Mouse (Mus musculus): ENCODE results near the gene Btbd1.
A peak's percentile ranks its signal among the peaks of the same experiment; 100 is the strongest.

Gene Btbd1

DNA sequence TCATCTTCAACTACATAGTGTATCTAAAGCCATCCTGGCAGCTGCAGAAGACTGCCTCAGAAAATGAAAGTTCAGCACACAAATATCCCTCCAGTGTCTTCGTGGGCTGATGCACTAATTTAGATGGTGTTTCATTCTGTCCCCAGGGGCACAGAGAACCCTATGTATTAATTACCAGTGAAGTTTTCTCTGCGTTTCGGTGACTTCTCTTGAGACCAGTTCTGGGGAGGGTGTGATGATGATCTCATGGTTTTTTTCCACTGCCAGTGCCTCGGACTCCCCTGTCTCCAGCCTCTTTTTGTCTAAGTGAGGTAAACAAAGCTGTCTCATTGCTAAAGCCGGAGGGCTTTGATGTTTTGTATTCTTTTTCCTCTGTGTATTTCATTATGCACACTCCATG, 53.9 kb downstream of the Btbd1 start:
- no peak for DNase-seq

DNA sequence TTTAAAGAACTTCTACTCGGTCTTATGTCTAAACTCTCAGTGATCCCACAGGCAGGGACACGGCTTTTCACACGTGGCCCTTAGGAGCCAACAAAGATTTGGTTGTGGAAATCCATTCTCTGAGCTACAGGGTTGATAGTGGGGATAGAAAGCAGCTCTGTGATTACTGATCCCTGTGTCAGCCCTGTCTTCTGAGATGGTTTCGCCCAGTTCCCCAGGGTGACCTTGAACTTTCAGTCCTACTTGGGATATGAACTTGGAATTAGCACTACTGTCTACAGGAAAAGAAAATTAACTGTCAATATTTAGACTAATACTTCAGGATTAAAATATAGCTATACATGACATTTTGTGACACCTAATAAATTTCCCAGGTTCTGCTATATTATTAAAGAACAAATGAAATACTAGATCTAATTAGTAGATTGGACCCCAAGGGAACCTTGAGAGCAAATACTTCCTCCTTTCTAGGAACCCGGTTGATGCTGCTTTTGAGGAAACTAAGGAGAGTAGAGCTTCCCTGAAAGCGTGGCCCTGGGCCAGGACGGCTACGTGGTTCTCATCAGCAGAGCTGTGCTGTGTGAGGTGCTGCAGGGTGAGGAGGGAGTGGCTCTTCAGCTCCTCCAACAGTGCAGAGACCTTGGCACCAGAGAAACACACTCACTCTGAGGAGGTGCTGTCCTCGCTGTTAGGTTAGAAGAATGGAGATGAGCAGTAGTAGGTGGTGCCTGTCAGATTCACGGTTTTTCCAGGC, 56.3 kb downstream of the Btbd1 start:
- DNase-seq = no peak

DNA sequence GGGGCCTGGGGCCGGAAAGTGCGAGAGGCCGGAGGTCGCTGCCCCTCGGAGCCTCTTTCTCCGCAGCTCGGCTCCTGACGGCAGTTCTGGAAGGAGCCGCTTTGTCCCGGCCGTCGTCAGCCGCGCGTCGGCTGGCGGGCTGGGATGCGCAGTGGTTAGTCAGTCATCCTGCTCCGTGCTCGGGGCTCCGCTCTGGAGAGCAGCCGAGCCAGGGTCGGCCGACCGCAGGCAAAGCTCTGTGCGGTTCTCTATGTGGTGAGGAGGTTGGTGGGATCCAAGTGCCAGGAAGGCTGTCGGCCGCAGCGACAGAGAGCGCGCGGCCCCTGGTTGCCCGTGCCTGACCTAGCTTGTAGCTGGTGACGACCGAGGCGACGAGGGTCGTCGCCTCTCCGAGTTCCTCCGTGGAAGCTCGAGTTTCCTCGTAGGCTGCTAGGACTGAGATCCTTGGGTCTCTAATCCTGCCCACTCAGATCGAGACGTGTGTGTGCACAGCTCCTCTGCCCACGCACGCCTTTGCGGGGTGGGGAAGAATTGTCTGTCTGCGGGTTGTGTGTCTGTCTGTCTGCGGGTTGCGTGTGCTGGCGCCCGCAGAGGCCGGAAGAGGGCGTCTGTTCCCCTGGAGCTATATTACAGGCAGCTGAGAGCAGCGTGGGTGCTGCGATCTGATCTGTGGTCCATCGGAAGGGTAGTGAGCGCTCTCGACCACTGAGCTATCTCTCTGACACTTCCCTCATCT, 66.0 kb downstream of the Btbd1 start:
- DNase-seq = peak; percentile 69 to 70

DNA sequence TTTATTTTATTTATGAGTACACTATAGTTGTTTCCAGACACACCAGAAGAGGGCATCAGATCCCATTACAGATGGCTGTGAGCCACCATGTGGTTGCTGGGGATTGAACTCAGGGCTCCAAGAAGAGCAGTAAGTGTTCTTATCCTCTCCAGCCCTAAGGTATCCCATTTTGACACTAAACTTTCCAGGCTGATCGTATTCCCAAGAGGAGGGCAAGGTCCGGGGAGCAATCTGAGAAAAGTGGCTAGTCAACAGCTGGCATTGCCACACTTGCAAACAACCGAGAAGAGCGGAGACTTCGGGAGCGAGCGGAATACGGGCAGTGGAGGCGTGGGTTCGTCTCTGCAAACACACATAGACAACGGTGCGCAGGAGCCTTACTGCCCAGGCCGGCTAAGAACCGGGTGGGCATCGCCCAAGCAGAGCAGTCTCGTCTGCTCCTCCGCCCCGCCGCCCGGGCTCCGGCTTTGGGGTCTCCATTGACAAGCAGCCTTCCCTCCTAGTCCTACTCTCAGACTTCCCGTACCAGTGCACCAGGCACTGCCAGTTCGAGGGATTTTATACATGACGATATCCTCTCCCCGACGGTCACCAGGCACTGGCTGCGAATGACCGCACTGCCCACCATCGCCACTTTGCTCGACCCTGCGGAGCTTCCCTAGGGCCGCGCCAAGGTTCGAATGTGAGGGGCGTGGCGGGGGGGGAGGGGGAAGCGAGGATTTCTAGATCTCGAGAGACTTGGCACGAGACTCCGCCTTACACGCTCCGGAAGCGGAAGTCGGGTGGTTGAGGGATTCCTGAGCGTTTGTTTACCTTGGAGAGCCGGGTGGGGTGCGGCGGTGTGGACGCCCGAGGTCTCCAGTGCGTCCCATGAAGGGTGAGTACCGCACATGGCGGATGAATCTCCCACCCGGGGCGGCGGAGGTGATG, 66.8 kb downstream of the Btbd1 start, which contains the start of gene Ramac:
Gene Ramac (plus strand): TSS at position 746 of the 930 bp plus-strand sequence.
- peak; percentile 89 to 90 for DNase-seq

DNA sequence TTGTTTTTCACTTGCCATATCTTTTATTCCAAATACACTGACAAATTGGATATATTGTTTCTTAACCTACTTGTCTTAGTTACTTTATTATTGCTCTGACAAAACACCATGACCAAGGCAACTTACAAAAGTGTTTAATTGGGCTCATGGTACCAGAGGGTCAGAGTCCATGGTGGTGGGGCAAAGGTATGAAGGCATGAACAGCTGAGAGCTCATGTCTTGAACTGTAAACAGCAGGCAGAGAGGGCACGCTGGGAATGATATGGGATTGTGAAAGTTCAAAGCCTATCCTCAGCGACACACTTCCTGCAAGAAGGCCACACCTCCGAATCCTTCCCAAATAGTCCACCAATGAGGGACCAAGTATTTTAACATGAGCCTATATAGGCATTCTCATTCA, 81.3 kb downstream of the Btbd1 start:
- no peak for DNase-seq

DNA sequence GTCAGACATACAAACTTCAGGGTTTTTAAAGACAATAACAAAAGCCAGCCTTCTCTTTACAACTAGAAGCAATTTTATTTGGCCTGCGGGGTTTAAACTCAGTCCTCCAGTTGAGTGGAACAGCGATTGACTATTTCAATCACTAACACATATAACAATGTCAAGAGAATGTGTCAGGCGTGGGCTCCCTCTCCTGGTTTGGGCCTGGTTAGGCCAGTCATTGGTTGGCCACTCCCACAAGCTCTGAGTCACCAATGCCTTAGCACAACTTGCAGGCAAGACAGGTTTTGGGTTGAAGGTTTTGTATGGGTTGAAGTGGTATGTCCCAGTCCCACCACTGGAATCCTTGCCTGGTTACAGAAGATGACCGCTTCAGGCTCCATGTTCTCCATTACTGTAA, 85.1 kb downstream of the Btbd1 start:
- no peak for DNase-seq
